In genomic region chr2:178483462-178483861, GRCm38 (mm10) we compare ENCODE assay signal across 20 mouse cellular contexts. TPM values are rescaled to one million over a fixed set of nuclear protein-coding genes. Genes with fewer than 3 reads are reported as not detected.
"Had no signal": no experiment of that assay in that cellular context is flagged by ENCODE, and none has a peak within 500 bp of the region (broad histone marks: within the 10 kb centered on the region; RNA-seq: fewer than 3 reads in every experiment).

No protein-coding gene starts in this region.

- H3K4me2 ChIP-seq: kidney, embryonic 15.5 days; limb, embryonic 12.5 days; liver, embryonic 13.5 days; lung, embryonic 15.5 days; neural tube, embryonic 12.5 days; stomach, embryonic 15.5 days had no signal

- H3K4me1 ChIP-seq: kidney, embryonic 15.5 days; liver, embryonic 13.5 days; lung, embryonic 15.5 days; neural tube, embryonic 12.5 days; stomach, embryonic 15.5 days had no signal

- H3K27ac ChIP-seq: kidney, embryonic 15.5 days; limb, embryonic 12.5 days; liver, embryonic 13.5 days; lung, embryonic 15.5 days; macrophage; neural tube, embryonic 12.5 days; stomach, embryonic 15.5 days had no signal

- ATAC-seq: intestine, embryonic 16.5 days; liver, postnatal 0 days had no signal

- H3K9me3 ChIP-seq: kidney, embryonic 15.5 days; liver, embryonic 13.5 days; lung, embryonic 15.5 days; neural tube, embryonic 12.5 days; stomach, embryonic 15.5 days had no signal

- DNase-seq: kidney, adult 2 months; kidney, postnatal 14 days; liver; liver, embryonic 13.5 days; liver, postnatal 0 days; lung, postnatal 14 days; right cerebral cortex, postnatal 14 days; thymus, adult 2 months; thymus, postnatal 25 days had no signal

- H3K4me3 ChIP-seq: kidney, embryonic 15.5 days; limb, embryonic 12.5 days; liver, embryonic 13.5 days; lung, embryonic 15.5 days; neural tube, embryonic 12.5 days; stomach, embryonic 15.5 days had no signal

- H3K9ac ChIP-seq: kidney, embryonic 15.5 days; limb, embryonic 12.5 days; liver, embryonic 13.5 days; liver, postnatal 0 days; lung, embryonic 15.5 days; neural tube, embryonic 12.5 days; stomach, embryonic 15.5 days had no signal

- H3K27me3 ChIP-seq: kidney, embryonic 15.5 days; limb, embryonic 12.5 days; liver, embryonic 13.5 days; lung, embryonic 15.5 days; neural tube, embryonic 12.5 days; stomach, embryonic 15.5 days had no signal

- H3K36me3 ChIP-seq: kidney, embryonic 15.5 days; limb, embryonic 12.5 days; liver, embryonic 13.5 days; lung, embryonic 15.5 days; neural tube, embryonic 12.5 days; stomach, embryonic 15.5 days had no signal

RNA-seq across cellular contexts. Expression of gene Cdh26, which starts 53.1 kb away (rescaled TPM):
- total RNA-seq: megakaryocyte-erythroid progenitor cell, adult 5-6 weeks; monocyte, adult 5-6 weeks; neutrophil, adult 5-6 weeks had no signal
- polyA plus RNA-seq: macrophage; spleen, adult 2 months had no signal
